Mouse (Mus musculus): ENCODE results near the gene Tox2.

Tox2 gene

DNA sequence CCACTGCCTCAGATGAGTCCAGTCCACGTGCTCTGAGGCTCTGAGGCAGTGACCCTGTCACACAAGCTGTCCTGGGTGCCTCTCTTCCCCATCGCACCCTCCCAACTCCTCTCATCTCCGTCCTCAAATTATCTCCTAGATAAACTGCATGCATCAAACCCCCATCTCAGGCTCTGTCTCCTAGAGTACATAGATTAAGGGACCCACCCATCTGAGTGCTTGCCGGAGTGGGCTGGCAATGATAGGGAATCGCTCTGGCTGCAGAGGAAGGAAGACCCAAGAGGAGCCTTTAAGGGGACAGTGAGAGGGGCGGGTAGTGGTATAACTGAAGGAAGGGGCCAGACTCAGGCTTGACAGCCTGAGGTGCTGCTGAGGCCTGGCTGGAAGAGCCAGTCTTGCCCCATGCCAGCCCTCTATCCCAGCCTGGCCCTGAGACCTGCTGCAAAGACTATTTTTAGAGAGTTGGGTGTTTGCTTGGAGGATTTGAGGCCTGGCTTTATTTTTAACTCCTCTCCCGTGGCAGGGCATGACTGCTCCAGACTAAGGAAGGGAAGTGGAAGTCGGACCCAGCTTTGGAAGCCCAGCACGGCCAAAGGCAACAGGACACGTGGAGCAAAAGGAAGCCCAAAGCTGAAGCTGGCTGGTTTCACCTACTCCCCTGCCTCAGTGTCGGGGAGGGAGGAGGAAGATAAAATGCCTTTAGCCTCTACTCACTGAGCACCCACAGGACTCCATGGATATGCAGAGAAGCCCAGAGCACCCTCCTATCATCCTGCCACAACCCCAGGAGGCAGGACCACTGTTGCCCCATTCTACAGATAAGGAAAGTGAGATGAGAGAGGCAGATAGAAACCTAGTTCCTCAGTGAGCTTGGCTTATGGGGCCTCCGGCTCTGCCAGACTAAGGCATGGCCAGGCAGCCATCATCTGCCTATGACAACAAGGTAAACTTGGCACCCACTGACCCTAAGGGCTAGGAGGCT, 160.3 kb downstream of the Tox2 start:
- no peak for DNase-seq (ENCODE audit: low spot score in 2 of 2)

DNA sequence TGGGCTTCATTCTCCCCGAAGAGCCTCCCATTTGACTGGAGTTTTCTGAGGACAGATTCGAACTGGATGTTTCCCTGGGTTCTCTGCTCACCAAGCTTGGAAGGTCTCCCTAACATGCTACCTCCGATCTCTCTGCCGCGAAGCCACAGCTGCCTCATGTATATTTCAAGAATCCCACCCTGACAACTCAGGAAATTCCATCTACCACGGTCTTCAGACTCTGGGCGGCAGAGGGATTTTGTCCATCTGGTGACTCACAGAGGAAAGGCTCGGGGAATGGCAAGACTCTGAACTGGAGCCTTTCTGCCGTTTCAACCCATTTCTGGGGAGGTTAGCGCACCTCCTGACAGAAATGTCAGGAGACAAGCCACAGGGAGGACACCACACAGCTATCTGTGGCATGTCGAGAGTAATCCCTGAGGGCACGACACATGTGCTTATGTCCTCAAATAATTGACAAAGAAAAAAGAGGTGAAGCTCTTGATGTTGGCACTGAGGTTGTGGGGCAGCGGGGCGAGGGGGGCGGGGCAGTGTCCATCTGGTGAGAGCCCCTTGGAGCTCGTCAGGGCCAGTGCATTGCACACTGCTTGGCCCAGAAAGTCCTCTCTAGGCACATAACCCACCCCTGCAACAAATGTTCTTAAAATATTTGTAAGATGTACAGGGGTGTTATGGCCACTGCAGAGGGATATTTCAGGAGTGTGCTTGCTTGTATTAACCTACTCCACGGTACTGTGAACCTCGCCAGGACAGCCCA, 162.0 kb downstream of the Tox2 start:
- DNase-seq (ENCODE audit: low spot score in 2 of 2): no peak

DNA sequence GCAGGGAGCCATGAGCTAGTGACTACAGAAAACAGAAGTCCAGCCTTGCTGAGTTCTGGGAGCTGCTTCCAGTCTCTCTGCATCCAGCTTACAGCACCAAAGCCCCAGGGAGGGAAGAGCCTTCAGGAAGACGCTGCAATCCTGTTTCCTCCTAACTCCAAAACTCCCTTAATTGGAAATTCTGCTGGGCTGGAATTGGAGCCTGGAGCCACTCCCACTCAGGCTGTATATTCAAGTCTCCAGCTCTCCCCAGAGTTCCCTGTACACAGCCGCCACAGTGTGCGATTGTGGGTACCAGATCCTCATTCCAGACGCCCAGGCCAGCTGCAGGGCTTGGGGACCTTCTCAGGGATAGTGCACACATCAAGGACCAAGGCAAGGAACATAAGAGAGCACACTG, 167.2 kb downstream of the Tox2 start:
- DNase-seq (ENCODE audit: low spot score in 2 of 2): no peak

DNA sequence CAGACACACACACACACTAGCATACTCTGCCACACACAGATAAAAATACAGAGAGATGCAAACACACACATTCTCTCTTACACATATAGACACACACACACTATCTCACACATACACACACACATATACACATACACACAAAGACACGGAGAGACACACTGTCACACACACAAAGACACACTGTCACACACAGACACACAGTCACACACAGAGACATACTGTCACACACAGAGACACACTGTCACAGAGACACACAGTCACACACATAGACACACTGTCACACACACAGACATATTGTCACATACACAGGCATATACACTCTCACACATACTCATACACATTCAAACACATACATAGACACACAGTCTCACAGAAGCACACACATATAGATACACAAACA, 169.7 kb downstream of the Tox2 start:
- DNase-seq (ENCODE audit: low spot score in 2 of 2): no peak

Data from urinary bladder, postnatal 36 days (tissue).